Mouse (Mus musculus): ENCODE results near the gene Myo18a.

The Myo18a gene

GRCm38 (mm10) chr11:77840523-77841245 is 77.6 kb downstream of the Myo18a start:
- no peak for DNase-seq

GRCm38 (mm10) chr11:77843068-77843905 is 80.2 kb downstream of the Myo18a start:
- DNase-seq: no peak

- no peak for DNase-seq
Observed at GRCm38 (mm10) chr11:77843906-77844200, 80.8 kb downstream of the Myo18a start.

GRCm38 (mm10) chr11:77847599-77848128 is 84.6 kb downstream of the Myo18a start:
- DNase-seq: no peak

- no peak for DNase-seq
Observed at GRCm38 (mm10) chr11:77848131-77848530, 85.1 kb downstream of the Myo18a start.

GRCm38 (mm10) chr11:77849151-77849550 is 86.1 kb downstream of the Myo18a start:
- DNase-seq: no peak

GRCm38 (mm10) chr11:77850401-77851244 is 87.6 kb downstream of the Myo18a start:
- peak; percentile 69 for DNase-seq

- DNase-seq: no peak
Observed at GRCm38 (mm10) chr11:77851483-77852010, 88.5 kb downstream of the Myo18a start.

GRCm38 (mm10) chr11:77852195-77852594 is 89.1 kb downstream of the Myo18a start:
- DNase-seq: no peak

- no peak for DNase-seq
Observed at GRCm38 (mm10) chr11:77852941-77853668, 90.1 kb downstream of the Myo18a start.

GRCm38 (mm10) chr11:77854641-77855040 is 91.6 kb downstream of the Myo18a start:
- no peak for DNase-seq

- DNase-seq: no peak
Observed at GRCm38 (mm10) chr11:77855396-77855795, 92.3 kb downstream of the Myo18a start.

GRCm38 (mm10) chr11:77857089-77857488 is 94.0 kb downstream of the Myo18a start:
- no peak for DNase-seq

GRCm38 (mm10) chr11:77858589-77858988 is 95.5 kb downstream of the Myo18a start:
- DNase-seq: no peak

GRCm38 (mm10) chr11:77860947-77861346 is 97.9 kb downstream of the Myo18a start:
- DNase-seq: no peak

- no peak for DNase-seq
Observed at GRCm38 (mm10) chr11:77862887-77863286, 99.8 kb downstream of the Myo18a start.

- no peak for DNase-seq
Observed at GRCm38 (mm10) chr11:77864771-77865170, 101.7 kb downstream of the Myo18a start.

GRCm38 (mm10) chr11:77867419-77868083 is 104.5 kb downstream of the Myo18a start:
- DNase-seq: no peak

GRCm38 (mm10) chr11:77871436-77871835 is 108.4 kb downstream of the Myo18a start:
- peak; percentile 71 for DNase-seq

- peak; percentile 60 for DNase-seq
Observed at GRCm38 (mm10) chr11:77872236-77872635, 109.2 kb downstream of the Myo18a start.

- no peak for DNase-seq
Observed at GRCm38 (mm10) chr11:77872685-77873084, 109.6 kb downstream of the Myo18a start.

- DNase-seq: no peak
Observed at GRCm38 (mm10) chr11:77873116-77873515, 110.1 kb downstream of the Myo18a start.

All from right cerebral cortex, postnatal 14 days (tissue).